Mouse (Mus musculus) left cerebral cortex, adult 9 months (tissue): ENCODE measurements at regions not wholly inside any gene's neighbourhood (a gene's known extent, or its start where the extent isn't known, plus 50 kb on each side); places are given as distances from the start of the nearest gene placed in this dataset.

Source experiments
- DNase-seq, 2 experiments: peaks; one replicate each; pipeline ENCODE4 v3.0.0; 2022; ENCODE audit warnings: low spot score in 2 of 2

- no peak for DNase-seq
Observed at GRCm38 (mm10) chr11:18821384-18821783, 197.4 kb downstream of the Meis1 start.

GRCm38 (mm10) chr11:18814110-18814509 lies 204.7 kb downstream of the Meis1 start:
- DNase-seq = no peak

- no peak for DNase-seq
Observed at GRCm38 (mm10) chr11:18767479-18767878, 251.3 kb downstream of the Meis1 start.

GRCm38 (mm10) chr11:18766458-18767016 lies 252.2 kb downstream of the Meis1 start:
- DNase-seq = no peak

GRCm38 (mm10) chr11:18758591-18759074 lies 260.2 kb downstream of the Meis1 start:
- no peak for DNase-seq

- DNase-seq = no peak
Observed at GRCm38 (mm10) chr11:18756576-18756975, 262.2 kb downstream of the Meis1 start.

GRCm38 (mm10) chr11:18754732-18755525 lies 263.9 kb downstream of the Meis1 start:
- DNase-seq = no peak

GRCm38 (mm10) chr11:18753856-18754255 lies 264.9 kb downstream of the Meis1 start:
- DNase-seq = no peak

- no peak for DNase-seq
Observed at GRCm38 (mm10) chr11:18753246-18753645, 265.5 kb downstream of the Meis1 start.

GRCm38 (mm10) chr11:18752512-18752911 lies 266.3 kb downstream of the Meis1 start:
- DNase-seq = no peak

GRCm38 (mm10) chr11:18750911-18751841 lies 267.6 kb downstream of the Meis1 start:
- no peak for DNase-seq

GRCm38 (mm10) chr11:18750080-18750375 lies 268.8 kb downstream of the Meis1 start:
- no peak for DNase-seq

GRCm38 (mm10) chr11:18749265-18750079 lies 269.3 kb downstream of the Meis1 start:
- DNase-seq = no peak

- DNase-seq = no peak
Observed at GRCm38 (mm10) chr11:18747871-18748461, 270.8 kb downstream of the Meis1 start.

GRCm38 (mm10) chr11:18747361-18747760 lies 271.4 kb downstream of the Meis1 start:
- no peak for DNase-seq

- no peak for DNase-seq
Observed at GRCm38 (mm10) chr11:18746486-18746885, 272.3 kb downstream of the Meis1 start.

- no peak for DNase-seq
Observed at GRCm38 (mm10) chr11:18745840-18746239, 272.9 kb downstream of the Meis1 start.

GRCm38 (mm10) chr11:18734904-18735664 lies 283.7 kb downstream of the Meis1 start:
- DNase-seq = no peak

GRCm38 (mm10) chr11:18734075-18734474 lies 284.7 kb downstream of the Meis1 start:
- DNase-seq = no peak

GRCm38 (mm10) chr11:18729742-18730141 lies 289.0 kb downstream of the Meis1 start:
- no peak for DNase-seq
